Mouse (Mus musculus): ENCODE results near the gene Ifi27.

GRCm38 (mm10) chr12:103425016-103425728, 8.8 kb upstream of the Ifi27 start:
- TF ChIP-seq POLR2A (IDR thresholded peaks at IDR 0.05; ENCODE audit: borderline replicate concordance, extremely low read depth, low read depth, low read length), result no peak
- TF ChIP-seq CTCF (IDR thresholded peaks at IDR 0.05; ENCODE audit: insufficient read depth, low read length), result no peak

All from lung, adult 2 months (tissue).